ENCODE assay signal across 20 mouse cellular contexts in the genomic region with DNA sequence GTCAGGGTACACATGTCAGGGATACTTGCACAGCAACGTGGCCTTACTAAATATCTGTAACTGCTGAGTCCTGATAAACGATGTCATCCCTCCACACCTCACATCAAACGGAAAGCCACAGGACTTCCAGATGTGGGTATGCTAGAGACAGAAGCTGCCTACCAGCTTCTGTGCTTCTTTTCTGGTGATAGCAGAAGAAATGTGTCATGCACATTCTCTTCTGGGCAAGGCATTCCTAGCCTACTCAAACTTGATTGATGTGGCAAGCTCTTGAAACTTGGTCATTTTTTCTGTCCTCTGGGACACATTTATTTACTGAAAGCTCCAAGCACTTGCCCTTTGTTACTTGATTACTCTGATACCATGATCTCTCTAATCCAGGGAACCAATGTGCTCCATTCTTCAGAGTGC.
DNase-seq lines count a peak whose midpoint lies in the region; ATAC-seq and TF ChIP-seq lines count a peak whose summit lies in the region.
"Had no signal": no experiment of that assay in that cellular context is flagged by ENCODE, and none has a peak within 500 bp of the region (broad histone marks: within the 10 kb centered on the region; RNA-seq: fewer than 3 reads in every experiment).

No protein-coding gene starts in this region.

- 20% methylated on average over 3 of the region's 3 CpGs for WGBS in heart, embryonic 11.5 days (ENCODE audit: insufficient replicate concordance)

- H3K9me3 ChIP-seq in heart, embryonic 11.5 days (replicated peaks; ENCODE audit: control insufficient read depth, low read length) = no peaks in the 10 kb centered on the region
- H3K9me3 ChIP-seq: G1E; hindbrain, embryonic 13.5 days; midbrain, embryonic 10.5 days; neural tube, embryonic 13.5 days had no signal

- H3K4me3 ChIP-seq in heart, embryonic 11.5 days (ENCODE audit: low read depth, low read length) = no peak overlapping the region
- H3K4me3 ChIP-seq in C2C12 (ENCODE audit: insufficient read depth, poor library complexity, severe bottlenecking) = no peak overlapping the region
- H3K4me3 ChIP-seq: hindbrain, embryonic 13.5 days; layer of hippocampus, adult 2 months; midbrain, embryonic 10.5 days; neural tube, embryonic 13.5 days had no signal

- H3ac ChIP-seq in C2C12 (ENCODE audit: control insufficient read depth, insufficient read length, low read depth) = no peak overlapping the region

- no peak for ATAC-seq in heart, embryonic 11.5 days (replicated peaks; ENCODE audit: insufficient number of reproducible peaks, low FRiP score, low TSS enrichment)
- ATAC-seq: inflammation-experienced regulatory T-cells, adult 6 months had no signal

- 0 out of 2 replicates have a peak overlapping the region, but pooled peaks have one; percentile 64 for H3K27ac ChIP-seq in heart, embryonic 11.5 days (ENCODE audit: low read depth, low read length)
- H3K27ac ChIP-seq: hindbrain, embryonic 13.5 days; layer of hippocampus, adult 2 months; midbrain, embryonic 10.5 days; neural tube, embryonic 13.5 days had no signal

- no peaks in the 10 kb centered on the region for H3K79me3 ChIP-seq in C2C12 (ENCODE audit: low read depth)

- no peaks in the 10 kb centered on the region for H3K27me3 ChIP-seq in heart, embryonic 11.5 days (ENCODE audit: control insufficient read depth, insufficient read depth, low read length)
- no peaks in the 10 kb centered on the region for H3K27me3 ChIP-seq in C2C12 (ENCODE audit: control insufficient read depth, insufficient read depth, insufficient read length)
- H3K27me3 ChIP-seq: hindbrain, embryonic 13.5 days; neural tube, embryonic 13.5 days had no signal

- no peak overlapping the region for H3K4me2 ChIP-seq in heart, embryonic 11.5 days
- H3K4me2 ChIP-seq: hindbrain, embryonic 13.5 days; liver, embryonic 11.5 days; lung, embryonic 14.5 days; neural tube, embryonic 13.5 days had no signal

- H3K4me1 ChIP-seq in heart, embryonic 11.5 days (ENCODE audit: control insufficient read depth, insufficient read depth, low read length) = 0 out of 2 replicates have a peak, but pooled peaks cover 4% of the 10 kb centered on the region

- no peak for DNase-seq in heart, postnatal 25 days (ENCODE audit: low spot score)
- DNase-seq in kidney, postnatal 14 days = peak; percentile 5
- no peak for DNase-seq in kidney, adult 11 months
- DNase-seq in adipocyte (ENCODE audit: low spot score) = peak; percentile 88
- DNase-seq in layer of hippocampus, postnatal 10 days (ENCODE audit: low spot score in 2 of 2) = no peak
- DNase-seq: cerebellum, adult 11 months; cerebellum, postnatal 10 days; left cerebral cortex, postnatal 4 days; lung, embryonic 14.5 days; lung, postnatal 4 days; thymus, postnatal 25 days had no signal

- TF ChIP-seq CTCF in C2C12 (IDR thresholded peaks at IDR 0.05; ENCODE audit: control insufficient read depth, insufficient read depth, insufficient read length) = no peak

- no peaks in the 10 kb centered on the region for H3K79me2 ChIP-seq in C2C12 (ENCODE audit: control insufficient read depth, insufficient read depth)

- no peaks in the 10 kb centered on the region for H3K36me3 ChIP-seq in heart, embryonic 11.5 days (ENCODE audit: control insufficient read depth, insufficient read depth, low read length)
- no peaks in the 10 kb centered on the region for H3K36me3 ChIP-seq in C2C12 (ENCODE audit: control insufficient read depth, insufficient read depth)
- H3K36me3 ChIP-seq: G1E; hindbrain, embryonic 13.5 days; midbrain, embryonic 10.5 days; neural tube, embryonic 13.5 days had no signal

- no peak overlapping the region for H3K9ac ChIP-seq in heart, embryonic 11.5 days (ENCODE audit: low read depth, low read length)
- H3K9ac ChIP-seq: hindbrain, embryonic 13.5 days; lung, embryonic 14.5 days; neural tube, embryonic 13.5 days had no signal

- intact Hi-C loops in heart, postnatal 25 days (cut with DNase I) = no loop called here

TF ChIP-seq in C2C12, 6 proteins besides CTCF, POLR2A, EP300 and RAD21:
- TF ChIP-seq CEBPB (IDR thresholded peaks at IDR 0.05; ENCODE audit: low read depth) (peak; percentile 79), MYOG (IDR thresholded peaks at IDR 0.05; ENCODE audit: control insufficient read depth, extremely low read depth, insufficient read length) (no peak), FOSL1 (IDR thresholded peaks at IDR 0.05; ENCODE audit: insufficient read depth, low read length, poor library complexity, severe bottlenecking) (peak; percentile 9), USF1 (IDR thresholded peaks at IDR 0.05; ENCODE audit: low read depth) (no peak), MAX (IDR thresholded peaks at IDR 0.05) (peak; percentile 83), MYOD1 (IDR thresholded peaks at IDR 0.05; ENCODE audit: control insufficient read depth, insufficient read length, low read depth) (no peak)

Comparison
In these comparisons a context has a peak if more than half of its experiments do, and no peak if none do; other contexts are left out.
1. DNase-seq: peak in kidney, postnatal 14 days (single experiment) and adipocyte (single experiment); none in heart, postnatal 25 days (single experiment), kidney, adult 11 months (single experiment) and layer of hippocampus, postnatal 10 days (0 of 2).